Mouse (Mus musculus) forebrain, embryonic 13.5 days (tissue): ENCODE results near the gene Soat2. TPM values are rescaled to one million over a fixed set of nuclear protein-coding genes. Genes with fewer than 3 reads are reported as not detected.

Experiments used
- ATAC-seq: fragments of 200-750 bp; cut with Nextera tagmentation; 2 replicates; pipeline ENCODE4 v1.8.0; 2017
- H3K27ac ChIP-seq: fragments of 300-500 bp; sonication (generic); 2 replicates; pipeline ENCODE4 v1.5.1; 2015; ENCODE audit warnings: inconsistent platforms, mild to moderate bottlenecking, moderate library complexity
- H3K27me3 ChIP-seq: fragments of 300-500 bp; sonication (generic); 2 replicates; pipeline ENCODE4 v1.6.1; 2015; ENCODE audit warnings: mild to moderate bottlenecking, inconsistent platforms
- H3K36me3 ChIP-seq: fragments of 300-500 bp; sonication (generic); 2 replicates; pipeline ENCODE4 v1.6.1; 2015; ENCODE audit warnings: mild to moderate bottlenecking, inconsistent platforms; ENCODE audit not compliant: poor library complexity, severe bottlenecking
- H3K4me1 ChIP-seq: fragments of 300-500 bp; sonication (generic); 2 replicates; pipeline ENCODE4 v1.6.1; 2015; ENCODE audit warnings: inconsistent platforms
- H3K4me2 ChIP-seq: fragments of 300-500 bp; sonication (generic); 2 replicates; pipeline ENCODE4 v1.6.1; 2015; ENCODE audit warnings: inconsistent platforms, mild to moderate bottlenecking, moderate library complexity
- H3K4me3 ChIP-seq: fragments of 300-500 bp; sonication (generic); 2 replicates; pipeline ENCODE4 v1.5.1; 2015; ENCODE audit warnings: mild to moderate bottlenecking, inconsistent platforms
- H3K9ac ChIP-seq: fragments of 300-500 bp; sonication (generic); 2 replicates; pipeline ENCODE4 v1.6.1; 2015; ENCODE audit warnings: mild to moderate bottlenecking, inconsistent platforms
- H3K9me3 ChIP-seq: fragments of 300-500 bp; sonication (generic); replicated peaks from 2 replicates; pipeline ENCODE4 v1.6.1; 2016; ENCODE audit warnings: inconsistent platforms
- WGBS: fragments of 180-500 bp; shearing (Covaris S2); methylation state at CpG from one replicate; pipeline ENCODE4 v1.1.7; 2015; 5-methylcytosine and 5-hydroxymethylcytosine counted together
- polyA plus RNA-seq: library from polyadenylated mRNA; unstranded; fragments of >200 nt; fragmentation: Nextera tagmentation; extraction: Ambion mirVana; gene quantifications from 2 replicates; pipeline ENCODE4 v1.2.1, GENCODE M21; 2015

The Soat2 gene
- polyA plus RNA-seq, 1 experiment from 2014 or later, result 0.10 TPM

GRCm38 (mm10) chr15:102202971-102203834, 52.9 kb downstream of the Soat2 start, which contains the start of gene Zfp740:
Zfp740 (plus strand) TSS chr15:102203249.
- H3K27me3 ChIP-seq, result no peaks in the 10 kb centered on the region
- peak within 1 kb of the TSS; percentile 73 for H3K4me2 ChIP-seq
- H3K27ac ChIP-seq, result peak within 1 kb of the TSS; percentile 99
- no peaks in the 10 kb centered on the region for H3K9me3 ChIP-seq
- under 1% methylated on average over 48 of the region's 68 CpGs for WGBS
- H3K4me3 ChIP-seq, result peak within 1 kb of the TSS; percentile 80
- ATAC-seq, result peak; percentile 97
- peaks cover 33% of the 10 kb centered on the region for H3K36me3 ChIP-seq
- H3K9ac ChIP-seq, result peak within 1 kb of the TSS; percentile 92
- peaks cover 45% of the 10 kb centered on the region for H3K4me1 ChIP-seq

- H3K9ac ChIP-seq, result peak overlapping the region; percentile 92
- ATAC-seq, result peak; percentile 52
- WGBS, result 1% methylated on average over 21 of the region's 72 CpGs
Measured at GRCm38 (mm10) chr15:102203835-102204381, 53.6 kb downstream of the Soat2 start.

GRCm38 (mm10) chr15:102204674-102205505, 54.6 kb downstream of the Soat2 start, which contains the start of gene Csad:
Csad (minus strand) TSS chr15:102204724.
- peak within 1 kb of the TSS; percentile 73 for H3K4me2 ChIP-seq
- ATAC-seq, result no peak
- H3K27me3 ChIP-seq, result no peaks in the 10 kb centered on the region
- peaks cover 50% of the 10 kb centered on the region for H3K36me3 ChIP-seq
- WGBS, result 51% methylated on average over 19 of the region's 19 CpGs
- peaks cover 45% of the 10 kb centered on the region for H3K4me1 ChIP-seq
- H3K9me3 ChIP-seq, result no peaks in the 10 kb centered on the region
- H3K27ac ChIP-seq, result peak within 1 kb of the TSS; percentile 99
- H3K9ac ChIP-seq, result peak within 1 kb of the TSS; percentile 92
- peak within 1 kb of the TSS; percentile 80 for H3K4me3 ChIP-seq

More at GRCm38 (mm10) chr15:102203835-102204381, 53.6 kb downstream of the Soat2 start:
- Histone ChIP-seq H3K4me3 (peak overlapping the region; percentile 80), H3K4me2 (peak overlapping the region; percentile 73), H3K9me3 (no peaks in the 10 kb centered on the region), H3K27me3 (no peaks in the 10 kb centered on the region), H3K27ac (peak overlapping the region; percentile 99), H3K36me3 (peaks cover 40% of the 10 kb centered on the region), H3K4me1 (peaks cover 45% of the 10 kb centered on the region)

- peak; percentile 28; the same call in 1 of the 2 replicates for ATAC-seq
- 25% methylated on average over 8 of the region's 8 CpGs for WGBS
Measured at GRCm38 (mm10) chr15:102205779-102206178, 55.5 kb downstream of the Soat2 start.

DNA sequence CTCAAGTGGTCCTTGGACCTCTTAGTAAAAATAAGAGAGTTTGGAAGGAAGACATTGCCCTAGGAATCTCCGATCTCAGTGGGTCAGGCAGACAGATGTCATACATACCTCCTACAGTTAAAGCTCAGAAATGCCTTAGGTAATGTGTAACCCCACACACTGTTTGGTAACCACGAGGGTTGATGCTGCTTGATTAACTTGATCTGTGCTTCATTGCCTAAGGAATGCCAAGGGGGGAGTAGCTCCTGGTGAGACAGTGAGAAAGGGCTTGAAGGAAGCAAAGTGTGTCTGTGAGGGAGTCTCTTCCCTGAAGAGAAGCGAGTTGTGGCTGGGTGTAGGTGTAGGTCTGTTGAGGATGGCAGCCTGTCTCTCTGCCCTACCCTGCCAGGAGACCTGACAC, 57.0 kb downstream of the Soat2 start:
- Histone ChIP-seq H3K4me1 (peaks cover 43% of the 10 kb centered on the region), H3K27ac (no peak overlapping the region), H3K4me2 (peak overlapping the region; percentile 5; the same call in 1 of the 2 replicates), H3K27me3 (no peaks in the 10 kb centered on the region), H3K9ac (0 out of 2 replicates have a peak overlapping the region, but pooled peaks have one; percentile 34), H3K9me3 (no peaks in the 10 kb centered on the region), H3K36me3 (peaks cover 68% of the 10 kb centered on the region), H3K4me3 (no peak overlapping the region)
- 83% methylated on average over 3 of the region's 3 CpGs for WGBS
- ATAC-seq, result no peak

More at GRCm38 (mm10) chr15:102205779-102206178, 55.5 kb downstream of the Soat2 start:
- H3K9me3 ChIP-seq, result no peaks in the 10 kb centered on the region
- peak overlapping the region; percentile 92 for H3K9ac ChIP-seq
- peak overlapping the region; percentile 80 for H3K4me3 ChIP-seq
- H3K4me2 ChIP-seq, result peak overlapping the region; percentile 73
- H3K4me1 ChIP-seq, result peaks cover 45% of the 10 kb centered on the region
- H3K27ac ChIP-seq, result peak overlapping the region; percentile 99
- no peaks in the 10 kb centered on the region for H3K27me3 ChIP-seq
- H3K36me3 ChIP-seq, result peaks cover 54% of the 10 kb centered on the region

- ATAC-seq, result no peak
- Histone ChIP-seq H3K27ac (no peak overlapping the region), H3K4me2 (no peak overlapping the region), H3K9me3 (no peaks in the 10 kb centered on the region), H3K9ac (no peak overlapping the region), H3K4me3 (no peak overlapping the region), H3K4me1 (peaks cover 37% of the 10 kb centered on the region), H3K27me3 (no peaks in the 10 kb centered on the region), H3K36me3 (peaks cover 75% of the 10 kb centered on the region)
- WGBS, result 90% methylated on average over 9 of the region's 9 CpGs
Measured at GRCm38 (mm10) chr15:102208092-102208561, 57.8 kb downstream of the Soat2 start.

DNA sequence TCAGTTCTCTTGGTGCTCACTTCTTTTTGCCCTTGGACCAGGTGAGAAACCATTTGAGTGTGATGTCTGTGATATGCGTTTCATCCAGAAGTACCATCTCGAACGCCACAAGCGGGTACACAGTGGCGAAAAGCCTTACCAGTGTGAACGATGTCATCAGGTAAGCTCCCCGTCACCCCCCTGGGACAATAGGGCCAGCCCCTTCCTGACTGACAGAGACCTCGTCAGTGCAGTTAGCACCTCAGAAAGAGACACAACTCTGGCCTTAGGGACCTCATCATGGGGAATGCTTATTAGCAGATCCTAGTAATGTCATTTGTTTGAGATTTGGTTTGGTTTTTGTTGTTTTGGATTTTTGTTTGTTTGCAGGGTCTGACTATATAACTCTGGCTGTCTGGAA, 58.8 kb downstream of the Soat2 start:
- no peak for ATAC-seq

DNA sequence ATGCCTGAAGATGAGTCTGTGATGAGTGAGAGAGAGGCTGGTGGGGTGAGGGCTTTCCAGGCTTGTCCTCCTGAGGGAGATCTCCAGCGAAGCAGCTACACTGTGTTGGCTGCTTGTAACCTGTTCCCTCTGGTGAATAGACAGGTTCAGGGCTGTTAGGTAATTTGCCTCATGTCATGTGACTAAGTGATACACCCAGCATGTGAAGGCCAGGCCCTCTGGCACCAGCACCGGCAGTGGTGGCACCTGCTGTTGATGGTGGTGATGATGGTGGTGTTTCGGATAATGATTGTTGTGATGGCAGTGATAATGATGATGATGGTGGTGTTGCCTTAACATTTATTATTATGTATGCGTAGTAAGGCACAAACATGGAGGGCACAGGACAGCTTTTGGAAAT, 60.5 kb downstream of the Soat2 start:
- Histone ChIP-seq H3K9me3 (no peaks in the 10 kb centered on the region), H3K9ac (no peak overlapping the region), H3K4me3 (no peak overlapping the region), H3K36me3 (peaks cover 93% of the 10 kb centered on the region), H3K4me2 (no peak overlapping the region), H3K27ac (no peak overlapping the region), H3K4me1 (peaks cover 21% of the 10 kb centered on the region), H3K27me3 (no peaks in the 10 kb centered on the region)
- WGBS, result 94% methylated on average over 4 of the region's 4 CpGs
- no peak for ATAC-seq

More for the DNA sequence above, 58.8 kb downstream of the Soat2 start:
- no peaks in the 10 kb centered on the region for H3K27me3 ChIP-seq
- no peak overlapping the region for H3K27ac ChIP-seq
- H3K4me3 ChIP-seq, result no peak overlapping the region
- WGBS, result 87% methylated on average over 8 of the region's 8 CpGs
- peaks cover 85% of the 10 kb centered on the region for H3K36me3 ChIP-seq
- H3K4me2 ChIP-seq, result no peak overlapping the region
- H3K4me1 ChIP-seq, result peaks cover 37% of the 10 kb centered on the region
- no peak overlapping the region for H3K9ac ChIP-seq
- no peaks in the 10 kb centered on the region for H3K9me3 ChIP-seq

DNA sequence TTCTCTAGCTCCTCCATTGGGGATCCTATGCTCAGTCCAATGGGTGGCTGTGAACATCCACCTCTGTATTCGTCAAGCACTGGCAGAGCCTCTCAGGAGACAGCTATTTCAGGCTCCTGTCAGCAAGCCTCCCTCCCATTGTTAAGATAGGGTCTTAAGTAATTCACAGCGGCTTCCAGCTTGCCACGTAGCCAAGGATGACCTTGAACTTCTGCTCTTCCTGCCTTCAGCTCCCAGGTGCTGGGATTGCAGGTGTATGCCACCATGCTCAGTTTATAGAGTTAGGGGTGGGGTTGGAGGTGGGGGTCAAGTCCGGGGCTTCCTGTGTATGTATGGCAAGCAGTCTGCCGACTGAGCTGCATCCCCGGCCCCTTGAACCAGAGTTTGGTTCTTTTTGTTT, 61.6 kb downstream of the Soat2 start:
- H3K27ac ChIP-seq, result no peak overlapping the region
- H3K36me3 ChIP-seq, result peaks cover 94% of the 10 kb centered on the region
- no peaks in the 10 kb centered on the region for H3K27me3 ChIP-seq
- ATAC-seq, result no peak
- H3K4me3 ChIP-seq, result no peak overlapping the region
- no peaks in the 10 kb centered on the region for H3K9me3 ChIP-seq
- H3K4me2 ChIP-seq, result no peak overlapping the region
- H3K4me1 ChIP-seq, result peaks cover 11% of the 10 kb centered on the region
- 89% methylated on average over 6 of the region's 6 CpGs for WGBS
- no peak overlapping the region for H3K9ac ChIP-seq
